Mouse (Mus musculus): ENCODE results near the gene Unc13c.
A peak's percentile ranks its signal among the peaks of the same experiment; 100 is the strongest.

Gene Unc13c

GRCm38 (mm10) chr9:73968641-73969121, at the start of gene Unc13c:
Gene Unc13c, minus strand, starts transcription at chr9:73968966.
- DNase-seq = peak; percentile 64

- DNase-seq = no peak
Measured at GRCm38 (mm10) chr9:74007976-74008686, 39.4 kb upstream of the Unc13c start.

GRCm38 (mm10) chr9:74002388-74002990, 33.7 kb upstream of the Unc13c start:
- DNase-seq = peak; percentile 23

- DNase-seq = no peak
Measured at GRCm38 (mm10) chr9:73988096-73988495, 19.3 kb upstream of the Unc13c start.

- no peak for DNase-seq
Measured at GRCm38 (mm10) chr9:73987236-73987635, 18.5 kb upstream of the Unc13c start.

- peak; percentile 84 for DNase-seq
Measured at GRCm38 (mm10) chr9:73982597-73983344, 14.0 kb upstream of the Unc13c start.

- DNase-seq = no peak
Measured at GRCm38 (mm10) chr9:73972327-73972988, 3.7 kb upstream of the Unc13c start.

- peak; percentile 97 for DNase-seq
Measured at GRCm38 (mm10) chr9:73970717-73971116, 2.0 kb upstream of the Unc13c start.

- no peak for DNase-seq
Measured at GRCm38 (mm10) chr9:73965322-73965915, 3.3 kb downstream of the Unc13c start.

- DNase-seq = no peak
Measured at GRCm38 (mm10) chr9:73962471-73962870, 6.3 kb downstream of the Unc13c start.

GRCm38 (mm10) chr9:73952331-73952730, 16.4 kb downstream of the Unc13c start:
- DNase-seq = no peak

- DNase-seq = peak; percentile 85
Measured at GRCm38 (mm10) chr9:73951586-73951985, 17.2 kb downstream of the Unc13c start.

GRCm38 (mm10) chr9:73934844-73935243, 33.9 kb downstream of the Unc13c start:
- DNase-seq = peak; percentile 55

- DNase-seq = no peak
Measured at GRCm38 (mm10) chr9:73931988-73932387, 36.8 kb downstream of the Unc13c start.

- DNase-seq = no peak
Measured at GRCm38 (mm10) chr9:73927276-73927675, 41.5 kb downstream of the Unc13c start.

- no peak for DNase-seq
Measured at GRCm38 (mm10) chr9:73922449-73923115, 46.2 kb downstream of the Unc13c start.

- no peak for DNase-seq
Measured at GRCm38 (mm10) chr9:73905959-73906358, 62.8 kb downstream of the Unc13c start.

- DNase-seq = no peak
Measured at GRCm38 (mm10) chr9:73898516-73898915, 70.2 kb downstream of the Unc13c start.

GRCm38 (mm10) chr9:73896210-73896609, 72.6 kb downstream of the Unc13c start:
- peak; percentile 40 for DNase-seq

- no peak for DNase-seq
Measured at GRCm38 (mm10) chr9:73883587-73883986, 85.2 kb downstream of the Unc13c start.

- DNase-seq = no peak
Measured at GRCm38 (mm10) chr9:73883143-73883542, 85.6 kb downstream of the Unc13c start.

- DNase-seq = no peak
Measured at GRCm38 (mm10) chr9:73882393-73882919, 86.3 kb downstream of the Unc13c start.

Measured in retina, postnatal 1 day (tissue).